Mouse (Mus musculus) testis, adult 2 months (tissue): Measurements from ENCODE around the gene Rasgef1b.

Source experiments
- CTCF ChIP-seq: fragments of 200-500 bp; IDR thresholded peaks from 2 replicates; pipeline ENCODE4 v1.5.1; 2012; ENCODE audit warnings: low read depth, mild to moderate bottlenecking, inconsistent platforms, low read length, moderate library complexity; ENCODE audit not compliant: control insufficient read depth, insufficient read depth, insufficient replicate concordance
- POLR2A ChIP-seq: fragments of 200-500 bp; IDR thresholded peaks from 2 replicates; pipeline ENCODE4 v1.6.1; 2012; ENCODE audit warnings: low read depth, mild to moderate bottlenecking, inconsistent platforms, low read length, moderate library complexity; ENCODE audit not compliant: control insufficient read depth

- no peak for TF ChIP-seq CTCF
- no peak for TF ChIP-seq POLR2A
Observed at GRCm38 (mm10) chr5:99502681-99503080, 226.2 kb downstream of the Rasgef1b start.
